Mouse (Mus musculus) forebrain, embryonic 15.5 days (tissue): ENCODE measurements around the gene Ugt1a7c. TPM values are rescaled to one million over a fixed set of nuclear protein-coding genes. Genes with fewer than 3 reads are reported as not detected.
"Not testable (repeated sequence)": the region's sequence is repeated elsewhere in the genome, so short reads cannot be mapped to it uniquely, and the experiment has no call there.

Source experiments
- ATAC-seq: fragments of 200-750 bp; cut with Nextera tagmentation; replicated peaks from 2 replicates; pipeline ENCODE4 v1.8.0; 2017; ENCODE audit warnings: mild to moderate bottlenecking, moderate TSS enrichment, moderate library complexity
- H3K27ac ChIP-seq: fragments of 300-500 bp; sonication (generic); replicated peaks from 2 replicates; pipeline ENCODE4 v1.5.1; 2015; ENCODE audit warnings: mild to moderate bottlenecking, inconsistent platforms
- H3K27me3 ChIP-seq: fragments of 300-500 bp; sonication (generic); 2 replicates; pipeline ENCODE4 v1.6.1; 2015; ENCODE audit warnings: inconsistent platforms
- H3K36me3 ChIP-seq: fragments of 300-500 bp; sonication (generic); 2 replicates; pipeline ENCODE4 v1.6.1; 2015; ENCODE audit warnings: mild to moderate bottlenecking, inconsistent platforms
- H3K4me1 ChIP-seq: fragments of 300-500 bp; sonication (generic); 2 replicates; pipeline ENCODE4 v1.6.1; 2015; ENCODE audit warnings: inconsistent platforms
- H3K4me2 ChIP-seq: fragments of 300-500 bp; sonication (generic); replicated peaks from 2 replicates; pipeline ENCODE4 v1.6.1; 2015; ENCODE audit warnings: mild to moderate bottlenecking, inconsistent platforms
- H3K4me3 ChIP-seq: fragments of 300-500 bp; sonication (generic); 2 replicates; pipeline ENCODE4 v1.5.1; 2015; ENCODE audit warnings: mild to moderate bottlenecking, inconsistent platforms
- H3K9ac ChIP-seq: fragments of 300-500 bp; sonication (generic); replicated peaks from 2 replicates; pipeline ENCODE4 v1.6.1; 2015; ENCODE audit warnings: mild to moderate bottlenecking, inconsistent platforms
- H3K9me3 ChIP-seq: fragments of 300-500 bp; sonication (generic); 2 replicates; pipeline ENCODE4 v1.6.1; 2016; ENCODE audit warnings: inconsistent platforms
- WGBS: fragments of 180-500 bp; shearing (Covaris S2); methylation state at CpG from one replicate; pipeline ENCODE4 v1.1.7; 2015; ENCODE audit warnings: mixed read lengths; 5-methylcytosine and 5-hydroxymethylcytosine counted together
- polyA plus RNA-seq: library from polyadenylated mRNA; unstranded; fragments of >200 nt; fragmentation: Nextera tagmentation; extraction: Ambion mirVana; gene quantifications from 2 replicates; pipeline ENCODE4 v1.2.1, GENCODE M21; 2015

The Ugt1a7c gene
- polyA plus RNA-seq, 1 experiment from 2014 or later = 0.60 TPM

DNA sequence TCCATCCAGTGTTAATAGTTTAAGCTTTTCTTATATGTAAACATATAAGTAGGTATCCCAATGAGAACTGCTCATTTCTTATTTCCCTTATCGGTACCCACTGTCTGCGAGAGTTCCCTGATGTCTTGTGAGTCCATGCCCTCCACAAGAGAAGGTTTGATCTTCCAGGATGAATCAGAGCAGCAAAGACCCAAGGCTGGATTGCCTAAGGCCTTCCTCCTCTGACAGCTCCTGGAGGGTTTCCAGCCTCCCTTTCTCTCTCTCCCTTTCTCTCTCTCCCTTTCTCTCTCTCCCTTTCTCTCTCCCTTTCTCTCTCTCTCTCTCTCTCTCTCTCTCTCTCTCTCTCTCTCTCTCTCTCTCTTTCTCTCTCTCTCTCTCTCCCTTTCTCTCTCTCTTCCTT lies 34.2 kb downstream of the Ugt1a7c start:
- not testable (repeated sequence) for H3K27ac ChIP-seq, ATAC-seq, H3K4me1 ChIP-seq, H3K9me3 ChIP-seq, H3K36me3 ChIP-seq, H3K9ac ChIP-seq, H3K4me3 ChIP-seq, H3K27me3 ChIP-seq, H3K4me2 ChIP-seq
- 85% methylated on average over 2 of the region's 2 CpGs for WGBS

DNA sequence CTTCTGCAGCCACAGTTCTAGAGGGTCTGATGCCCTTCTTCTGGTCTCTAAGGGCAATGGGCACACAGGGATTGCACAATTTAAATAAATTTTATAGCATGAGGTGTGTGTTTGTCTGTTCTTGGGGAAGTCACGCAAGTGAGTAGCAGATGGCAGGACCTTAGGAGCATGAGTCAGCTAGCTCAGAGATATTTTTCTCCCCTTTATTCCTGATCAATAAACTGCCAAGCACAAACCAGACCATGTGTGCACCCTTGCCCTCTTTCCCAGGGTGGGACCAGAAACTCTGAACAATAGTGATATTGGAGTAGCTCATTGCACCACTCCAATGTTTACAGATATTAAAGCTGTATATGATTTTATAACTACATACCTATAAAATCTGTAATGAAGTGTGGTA lies 35.4 kb downstream of the Ugt1a7c start:
- H3K9me3 ChIP-seq, ATAC-seq, H3K4me2 ChIP-seq, H3K27ac ChIP-seq, H3K4me3 ChIP-seq, H3K9ac ChIP-seq, H3K36me3 ChIP-seq, H3K27me3 ChIP-seq, H3K4me1 ChIP-seq: not testable (repeated sequence)
- 97% methylated on average over 1 of the region's 1 CpGs for WGBS

DNA sequence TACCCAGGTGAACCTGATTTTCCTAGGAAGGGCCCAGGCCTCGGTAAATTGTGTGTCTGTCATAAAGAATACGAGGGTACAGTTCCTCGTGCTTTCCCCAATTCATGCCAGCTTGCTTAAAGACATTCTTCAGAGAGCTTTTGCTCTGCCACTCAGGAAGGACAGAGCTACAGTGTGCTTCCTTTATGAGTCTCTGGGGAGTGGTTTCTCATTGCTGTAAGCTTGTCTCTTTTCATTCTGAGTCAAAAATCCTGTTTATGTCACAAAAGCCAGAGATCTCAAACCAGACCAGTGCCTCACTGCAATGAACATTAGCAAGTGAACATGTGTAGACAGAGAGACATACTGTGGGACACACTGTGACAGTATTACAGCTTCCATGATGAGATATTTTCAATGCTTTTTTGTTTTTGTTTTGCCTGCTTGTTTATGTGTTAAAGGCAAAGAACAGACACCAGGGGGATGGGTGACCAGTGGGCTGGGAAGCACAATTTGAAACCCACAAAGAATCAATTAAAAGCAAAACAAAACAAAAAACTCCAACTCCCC lies 39.1 kb downstream of the Ugt1a7c start:
- H3K36me3 ChIP-seq = no peaks in the 10 kb centered on the region
- no peak overlapping the region for H3K4me2 ChIP-seq
- 0 out of 2 replicates have a peak, but pooled peaks have one; percentile 11 for ATAC-seq
- H3K4me1 ChIP-seq = peaks cover 10% of the 10 kb centered on the region
- H3K27me3 ChIP-seq = no peaks in the 10 kb centered on the region
- no peaks in the 10 kb centered on the region for H3K9me3 ChIP-seq
- H3K27ac ChIP-seq = peak overlapping the region; percentile 25; the same call in 1 of the 2 replicates
- no peak overlapping the region for H3K9ac ChIP-seq
- H3K4me3 ChIP-seq = no peak overlapping the region
- WGBS = 32% methylated on average over 3 of the region's 3 CpGs

DNA sequence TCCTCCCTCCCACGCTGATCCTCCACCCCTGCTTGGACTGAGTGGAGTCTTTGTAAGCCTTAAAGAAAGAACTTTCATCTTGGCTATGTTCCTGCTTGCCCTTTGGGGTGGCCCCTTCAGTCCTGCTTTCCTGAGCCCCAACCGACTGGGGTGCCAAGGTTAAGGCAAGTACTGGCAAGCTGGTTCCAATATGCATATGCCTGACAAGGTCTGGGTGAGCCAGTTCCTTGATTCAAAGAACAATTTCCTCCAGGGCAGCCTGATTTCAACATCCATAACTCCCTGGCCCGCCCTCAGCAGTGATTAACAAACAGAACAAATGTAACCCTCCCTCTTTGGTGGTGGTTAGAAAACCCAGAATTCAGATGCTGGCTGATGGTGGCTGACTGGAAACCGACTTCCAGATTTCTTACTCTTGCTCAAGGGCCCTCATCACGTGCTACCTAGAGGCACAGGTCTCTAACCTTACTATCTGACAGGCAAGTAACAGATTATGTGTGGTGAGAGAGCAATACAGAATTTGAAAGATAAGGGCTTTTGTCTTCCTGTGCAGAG lies 39.7 kb downstream of the Ugt1a7c start, which contains the start of gene Ugt1a6a:
Gene Ugt1a6a, plus strand, starts transcription at position 353 of the 555 bp plus-strand sequence.
- H3K27me3 ChIP-seq, H3K4me3 ChIP-seq, H3K36me3 ChIP-seq, H3K4me1 ChIP-seq, H3K9ac ChIP-seq, H3K4me2 ChIP-seq, H3K9me3 ChIP-seq: not testable (repeated sequence)
- 21% methylated on average over 5 of the region's 5 CpGs for WGBS
- ATAC-seq = peak; percentile 72
- peak within 1 kb of the TSS; percentile 25; the same call in 1 of the 2 replicates for H3K27ac ChIP-seq

DNA sequence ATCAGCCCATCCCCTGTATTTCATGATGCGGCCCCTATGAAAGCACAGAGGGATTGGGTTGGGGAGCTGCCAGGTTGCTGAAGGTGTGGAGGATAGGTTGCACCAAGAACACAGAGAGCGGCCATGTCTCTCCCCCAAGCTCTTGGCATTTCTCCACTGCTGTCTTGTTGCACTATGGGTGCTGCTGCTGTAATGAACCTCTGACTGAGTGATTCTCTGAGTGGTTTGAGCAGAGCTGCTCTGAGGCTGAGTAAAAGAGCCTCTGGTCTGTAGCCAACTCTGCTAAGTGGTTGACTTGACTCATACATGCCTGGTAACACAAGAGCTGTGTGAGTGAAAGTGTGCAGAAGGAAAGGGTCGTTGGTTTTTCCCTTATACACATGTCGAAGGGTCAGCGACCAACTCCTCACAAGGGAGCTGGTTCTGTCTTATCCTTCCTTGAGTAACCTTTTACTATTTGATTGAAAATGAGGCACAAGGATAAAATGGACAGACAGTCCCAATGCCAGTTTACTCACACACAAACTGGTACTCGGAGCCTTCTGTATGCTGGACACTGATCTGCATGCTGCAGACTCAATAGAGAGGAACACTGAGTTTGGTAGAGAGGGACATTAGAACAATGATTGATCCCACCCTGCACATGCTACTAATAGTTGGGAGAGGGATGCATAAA lies 40.5 kb downstream of the Ugt1a7c start:
- not testable (repeated sequence) for H3K4me3 ChIP-seq, H3K36me3 ChIP-seq, H3K4me2 ChIP-seq, H3K4me1 ChIP-seq, H3K9ac ChIP-seq, H3K9me3 ChIP-seq, H3K27me3 ChIP-seq, H3K27ac ChIP-seq, ATAC-seq
- 84% methylated on average over 5 of the region's 6 CpGs for WGBS

DNA sequence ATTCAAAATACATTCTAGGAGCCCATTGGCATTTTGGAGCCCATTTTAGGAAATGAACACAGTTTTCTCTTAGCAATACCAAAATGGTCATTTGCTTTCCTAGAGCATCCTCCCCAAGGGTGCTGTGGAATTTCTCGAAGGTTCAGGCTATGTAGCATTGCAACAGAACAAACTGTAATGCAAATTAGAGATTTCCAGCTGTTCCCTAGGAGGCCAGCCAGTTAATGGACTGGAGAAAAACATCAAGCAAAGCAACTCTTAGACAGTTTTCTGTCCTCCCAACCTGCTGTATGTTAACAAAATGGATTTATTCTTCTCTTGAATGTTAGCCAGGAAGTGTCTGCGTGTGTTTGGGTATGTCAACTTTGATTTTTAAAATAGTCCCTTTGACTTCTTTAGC lies 41.8 kb downstream of the Ugt1a7c start:
- H3K27ac ChIP-seq = no peak overlapping the region
- H3K36me3 ChIP-seq = no peaks in the 10 kb centered on the region
- H3K27me3 ChIP-seq = no peaks in the 10 kb centered on the region
- H3K9me3 ChIP-seq = no peaks in the 10 kb centered on the region
- 78% methylated on average over 2 of the region's 2 CpGs for WGBS
- ATAC-seq = no peak
- no peak overlapping the region for H3K9ac ChIP-seq
- no peak overlapping the region for H3K4me3 ChIP-seq
- peaks cover 10% of the 10 kb centered on the region for H3K4me1 ChIP-seq
- no peak overlapping the region for H3K4me2 ChIP-seq

DNA sequence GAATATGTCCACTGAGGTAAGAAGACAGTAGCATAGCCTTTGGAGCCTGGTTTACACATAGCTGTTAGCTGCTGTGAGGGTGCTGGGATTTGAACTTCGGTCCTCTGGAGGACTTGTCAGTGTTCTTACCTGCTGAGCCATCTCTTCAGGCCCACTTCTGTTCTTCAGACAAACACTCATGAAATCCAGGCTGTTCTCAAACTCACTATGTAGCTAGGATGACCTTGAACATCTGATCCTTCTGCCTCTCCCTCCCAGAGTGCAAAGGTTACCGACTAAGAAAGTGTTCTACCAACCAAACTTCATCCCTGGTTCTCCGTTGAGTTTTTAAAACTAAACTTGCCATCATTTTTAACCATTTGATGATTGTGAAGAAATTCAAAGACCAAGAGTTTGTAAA lies 42.4 kb downstream of the Ugt1a7c start:
- no peak overlapping the region for H3K4me3 ChIP-seq
- H3K27me3 ChIP-seq = no peaks in the 10 kb centered on the region
- no peak overlapping the region for H3K27ac ChIP-seq
- no peak for ATAC-seq
- WGBS = 89% methylated on average over 3 of the region's 3 CpGs
- H3K9ac ChIP-seq = no peak overlapping the region
- H3K4me2 ChIP-seq = no peak overlapping the region
- H3K9me3 ChIP-seq = no peaks in the 10 kb centered on the region
- no peaks in the 10 kb centered on the region for H3K36me3 ChIP-seq
- H3K4me1 ChIP-seq = peaks cover 10% of the 10 kb centered on the region

DNA sequence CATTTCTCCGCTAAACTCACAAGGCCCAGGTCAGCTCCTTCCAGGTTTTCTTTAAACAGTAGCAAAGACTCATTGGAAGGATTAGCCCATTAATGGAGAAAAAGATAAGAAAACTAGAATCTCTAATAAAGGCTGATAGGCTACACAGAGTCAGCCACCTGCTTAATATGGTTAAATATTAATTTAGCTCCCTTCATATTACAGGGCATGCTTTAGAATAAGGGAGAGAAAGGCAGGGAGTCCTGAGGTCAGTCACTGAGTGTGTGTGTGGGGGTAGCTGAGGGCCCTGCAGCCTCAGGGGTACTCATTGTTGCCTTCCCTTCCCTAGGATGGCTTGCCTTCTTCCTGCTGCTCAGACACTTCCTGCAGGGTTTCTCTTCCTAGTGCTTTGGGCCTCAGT lies 43.3 kb downstream of the Ugt1a7c start:
- no peaks in the 10 kb centered on the region for H3K9me3 ChIP-seq
- whole genome bisulfite sequencing = 90% methylated on average over 1 of the region's 1 CpGs
- H3K4me1 ChIP-seq = peaks cover 10% of the 10 kb centered on the region
- no peak overlapping the region for H3K9ac ChIP-seq
- H3K27ac ChIP-seq = no peak overlapping the region
- H3K4me3 ChIP-seq = no peak overlapping the region
- no peak for ATAC-seq
- H3K36me3 ChIP-seq = no peaks in the 10 kb centered on the region
- H3K27me3 ChIP-seq = no peaks in the 10 kb centered on the region
- no peak overlapping the region for H3K4me2 ChIP-seq

DNA sequence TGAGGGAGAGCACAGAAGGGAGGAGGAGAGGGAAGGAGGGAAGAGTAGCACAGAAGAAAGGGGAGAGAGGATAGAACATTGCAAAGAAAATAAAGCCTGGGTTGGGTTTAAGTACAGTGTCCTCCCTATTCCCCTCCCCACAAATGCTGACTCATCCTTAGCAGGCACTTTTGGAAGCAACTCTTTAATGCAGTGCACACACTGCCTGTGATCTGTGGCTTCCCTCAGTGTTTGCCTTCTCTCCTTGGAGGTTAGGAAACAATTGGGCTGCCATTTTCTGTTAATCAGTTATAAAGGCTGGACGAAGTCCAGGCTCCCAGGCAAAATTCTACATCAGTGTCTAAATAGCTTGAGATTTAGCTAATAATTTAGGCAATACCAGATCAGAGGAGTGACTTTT lies 45.6 kb downstream of the Ugt1a7c start:
- not testable (repeated sequence) for H3K27me3 ChIP-seq, H3K9me3 ChIP-seq, H3K36me3 ChIP-seq, H3K4me1 ChIP-seq, H3K9ac ChIP-seq, ATAC-seq, H3K4me3 ChIP-seq, H3K27ac ChIP-seq, H3K4me2 ChIP-seq
- WGBS = 55% methylated on average over 1 of the region's 1 CpGs

DNA sequence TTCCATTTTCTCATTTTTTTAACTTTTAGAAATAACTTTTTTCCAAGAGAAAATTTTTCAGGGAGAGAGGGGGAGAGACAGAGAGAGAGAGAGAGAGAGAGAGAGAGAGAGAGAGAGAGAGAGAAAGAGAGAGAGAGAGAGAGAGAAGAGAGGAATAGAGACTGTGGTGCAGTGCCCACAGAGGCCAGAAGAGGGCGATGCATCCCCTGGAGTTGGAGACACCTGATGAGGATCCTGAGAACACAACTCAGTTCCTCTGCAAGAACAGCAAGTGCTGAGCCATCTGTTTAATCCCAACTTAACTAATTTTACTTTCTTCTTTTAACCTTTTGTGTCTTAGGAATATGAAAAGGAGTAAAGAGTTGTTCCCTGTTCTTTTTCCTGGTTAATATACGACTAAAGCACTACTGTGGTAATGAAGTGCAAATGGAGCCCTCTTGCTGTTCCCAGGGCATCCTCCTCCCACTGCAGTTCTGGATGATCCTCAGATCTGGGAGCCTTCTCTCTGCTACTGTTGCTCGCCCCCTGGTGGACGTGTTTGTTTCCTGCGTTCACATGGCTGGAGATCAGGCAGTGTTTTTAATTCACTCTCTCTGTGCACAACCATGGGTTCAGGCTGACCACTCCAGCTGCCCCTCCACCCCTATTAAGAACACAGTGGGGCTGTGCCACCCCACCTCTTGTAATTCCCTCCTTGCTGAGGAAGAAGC lies 49.3 kb downstream of the Ugt1a7c start:
- H3K9me3 ChIP-seq, H3K27ac ChIP-seq, H3K4me1 ChIP-seq, H3K36me3 ChIP-seq, H3K9ac ChIP-seq, H3K4me3 ChIP-seq, H3K4me2 ChIP-seq, H3K27me3 ChIP-seq: not testable (repeated sequence)
- 1% methylated on average over 5 of the region's 5 CpGs for WGBS
- 0 out of 2 replicates have a peak, but pooled peaks have one; percentile 19 for ATAC-seq

DNA sequence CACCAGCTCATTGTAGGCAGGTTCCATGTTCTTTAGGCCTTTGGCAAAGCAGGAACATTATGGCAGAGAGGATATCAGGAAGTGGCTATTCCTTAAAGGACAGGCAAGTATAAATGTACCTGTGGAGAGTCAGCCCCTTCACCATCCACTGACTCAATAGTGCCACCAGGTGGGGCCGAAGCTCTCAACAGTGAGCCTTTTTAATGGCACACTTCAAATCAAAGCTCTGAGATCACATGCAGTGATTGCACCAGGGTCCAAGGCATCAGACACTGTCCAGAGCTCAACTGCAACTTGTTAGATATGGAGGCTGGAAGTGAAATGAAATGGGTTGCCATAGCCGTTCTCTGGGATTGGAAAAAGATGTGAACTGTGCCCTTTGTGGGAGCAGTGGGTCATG lies 50.4 kb downstream of the Ugt1a7c start:
- ATAC-seq, H3K27ac ChIP-seq, H3K9me3 ChIP-seq: not testable (repeated sequence)

DNA sequence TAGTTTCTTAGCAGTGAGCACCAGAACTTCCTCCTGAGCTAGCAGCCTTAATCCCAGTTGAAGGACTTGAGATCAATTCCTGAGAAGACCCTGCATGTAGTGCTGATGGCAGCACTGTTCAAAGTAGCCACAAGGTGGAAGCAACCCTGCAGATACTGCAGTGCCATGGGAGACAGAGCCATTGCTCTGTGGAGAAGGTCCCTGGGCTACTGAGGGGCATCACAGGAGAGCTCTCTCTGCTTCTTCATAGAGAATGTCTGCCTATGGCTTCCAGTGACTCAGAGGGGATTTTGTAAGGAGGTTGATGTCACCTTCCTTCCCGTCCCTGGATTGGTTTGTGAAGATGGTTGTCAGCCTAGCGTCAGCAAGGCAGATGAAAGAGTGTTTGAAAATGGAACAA lies 55.3 kb downstream of the Ugt1a7c start:
- not testable (repeated sequence) for H3K27me3 ChIP-seq, H3K27ac ChIP-seq, H3K4me2 ChIP-seq, ATAC-seq, H3K4me1 ChIP-seq, H3K36me3 ChIP-seq, H3K9ac ChIP-seq, H3K9me3 ChIP-seq, H3K4me3 ChIP-seq
- WGBS = 94% methylated on average over 2 of the region's 2 CpGs

More for the DNA sequence above, 50.4 kb downstream of the Ugt1a7c start:
- not testable (repeated sequence) for H3K36me3 ChIP-seq, H3K27me3 ChIP-seq, H3K4me2 ChIP-seq, H3K4me3 ChIP-seq, H3K9ac ChIP-seq, H3K4me1 ChIP-seq
- 74% methylated on average over 2 of the region's 2 CpGs for WGBS
